Mouse (Mus musculus): ENCODE results near the gene Catsper4. TPM values are rescaled to one million over a fixed set of nuclear protein-coding genes. Genes with fewer than 3 reads are reported as not detected.

Catsper4 gene
- polyA plus RNA-seq, 1 experiment from 2014 or later = 0.30 TPM

DNA sequence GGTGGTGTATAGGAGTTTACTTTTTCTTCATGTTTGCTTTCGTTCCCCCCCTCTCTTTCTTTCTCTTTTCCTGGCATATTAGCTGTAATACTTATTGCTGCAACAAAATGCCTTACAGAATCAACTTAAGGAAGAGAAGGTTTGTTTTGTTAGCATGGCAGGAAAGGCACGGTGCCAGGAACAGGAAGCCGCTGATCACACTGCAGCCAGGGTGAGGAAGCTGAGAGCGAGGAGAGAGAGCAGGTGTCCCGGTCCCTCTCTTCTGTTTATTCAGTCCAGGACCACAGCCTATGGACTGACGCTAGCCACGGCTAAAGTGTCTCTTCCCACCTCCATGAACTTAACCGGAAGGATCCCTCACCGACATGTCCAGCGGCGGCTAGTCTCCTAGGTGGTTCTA lies 31.2 kb upstream of the Catsper4 start:
- Histone ChIP-seq H3K4me1 (ENCODE audit: control insufficient read depth, insufficient read depth, low read length) (peaks cover 11% of the 10 kb centered on the region), H3K4me2 (ENCODE audit: low read depth, low read length) (no peak overlapping the region), H3K9ac (ENCODE audit: low read length) (no peak overlapping the region), H3K9me3 (replicated peaks; ENCODE audit: control insufficient read depth, low read length) (no peaks in the 10 kb centered on the region), H3K4me3 (replicated peaks; ENCODE audit: low read length) (no peak overlapping the region), H3K27ac (ENCODE audit: low read length) (no peak overlapping the region), H3K27me3 (ENCODE audit: control insufficient read depth, insufficient read depth, low read length) (0 out of 2 replicates have a peak, but pooled peaks cover under 1% of the 10 kb centered on the region), H3K36me3 (ENCODE audit: control insufficient read depth, insufficient read depth, low read length) (no peaks in the 10 kb centered on the region)
- ATAC-seq (ENCODE audit: insufficient read depth, low FRiP score) = no peak
- 45% methylated on average over 11 of the region's 11 CpGs for WGBS

GRCm38 (mm10) chr4:134257198-134258009 lies 30.2 kb upstream of the Catsper4 start:
- Histone ChIP-seq H3K4me3 (replicated peaks; ENCODE audit: low read length) (no peak overlapping the region), H3K9me3 (replicated peaks; ENCODE audit: control insufficient read depth, low read length) (no peaks in the 10 kb centered on the region), H3K9ac (ENCODE audit: low read length) (no peak overlapping the region), H3K4me2 (ENCODE audit: low read depth, low read length) (no peak overlapping the region), H3K27me3 (ENCODE audit: control insufficient read depth, insufficient read depth, low read length) (peaks cover 10% of the 10 kb centered on the region), H3K36me3 (ENCODE audit: control insufficient read depth, insufficient read depth, low read length) (no peaks in the 10 kb centered on the region), H3K4me1 (ENCODE audit: control insufficient read depth, insufficient read depth, low read length) (peaks cover 11% of the 10 kb centered on the region), H3K27ac (ENCODE audit: low read length) (no peak overlapping the region)
- ATAC-seq (ENCODE audit: insufficient read depth, low FRiP score) = no peak
- WGBS = 32% methylated on average over 11 of the region's 11 CpGs

DNA sequence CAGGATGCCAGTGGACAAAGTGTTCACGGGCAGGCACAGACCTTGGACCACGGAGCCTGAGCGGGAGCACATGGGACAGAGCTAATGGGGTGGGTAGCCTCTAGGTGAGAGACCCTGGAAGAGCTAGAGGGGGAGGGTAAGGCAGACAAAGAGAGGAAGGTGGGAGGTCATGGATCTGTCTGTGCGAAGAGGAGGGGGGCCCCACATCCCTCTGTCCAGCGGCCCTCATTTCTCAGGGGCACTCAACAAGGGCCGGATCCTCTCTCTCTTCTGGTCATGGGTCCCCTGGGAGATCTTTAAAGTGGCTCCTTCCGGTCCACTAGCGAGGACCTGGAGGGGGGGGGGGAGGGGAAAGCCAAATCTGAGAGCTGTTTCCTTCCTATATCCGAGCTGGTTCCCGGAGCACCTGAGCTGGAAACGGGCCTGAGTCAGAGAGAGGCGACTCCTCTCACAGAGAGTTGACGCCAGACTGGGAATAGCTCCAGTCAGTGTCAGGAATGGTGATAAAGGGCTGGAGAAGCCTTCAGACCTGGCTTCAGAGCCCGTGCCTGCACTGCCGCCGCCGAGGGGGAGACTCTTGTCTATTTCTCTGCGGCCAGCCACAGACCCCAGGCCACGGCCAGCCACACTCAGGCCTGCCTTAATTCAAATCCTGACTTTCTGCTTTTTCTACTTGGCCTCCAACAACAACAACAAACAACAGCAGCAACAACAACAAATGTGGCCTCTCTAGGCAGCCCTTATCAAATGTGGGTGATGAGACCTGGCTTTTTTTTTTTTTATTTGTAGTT lies 29.4 kb upstream of the Catsper4 start:
- Histone ChIP-seq H3K4me2 (ENCODE audit: low read depth, low read length) (no peak overlapping the region), H3K9ac (ENCODE audit: low read length) (peak overlapping the region; percentile 2; the same call in 1 of the 2 replicates)
- peak; percentile 39 for ATAC-seq (ENCODE audit: insufficient read depth, low FRiP score)

GRCm38 (mm10) chr4:134255854-134256253 lies 28.7 kb upstream of the Catsper4 start:
- 43% methylated on average over 4 of the region's 4 CpGs for WGBS
- Histone ChIP-seq H3K27ac (ENCODE audit: low read length) (no peak overlapping the region; the same call in 1 of the 2 replicates), H3K9me3 (replicated peaks; ENCODE audit: control insufficient read depth, low read length) (no peaks in the 10 kb centered on the region), H3K27me3 (ENCODE audit: control insufficient read depth, insufficient read depth, low read length) (peaks cover 26% of the 10 kb centered on the region), H3K4me2 (ENCODE audit: low read depth, low read length) (no peak overlapping the region), H3K36me3 (ENCODE audit: control insufficient read depth, insufficient read depth, low read length) (no peaks in the 10 kb centered on the region), H3K4me3 (replicated peaks; ENCODE audit: low read length) (no peak overlapping the region), H3K9ac (ENCODE audit: low read length) (no peak overlapping the region), H3K4me1 (ENCODE audit: control insufficient read depth, insufficient read depth, low read length) (peaks cover 26% of the 10 kb centered on the region)
- ATAC-seq (ENCODE audit: insufficient read depth, low FRiP score) = no peak

More for the DNA sequence above, 29.4 kb upstream of the Catsper4 start:
- H3K27ac ChIP-seq (ENCODE audit: low read length) = peak overlapping the region; percentile 4; the same call in 1 of the 2 replicates
- peaks cover 19% of the 10 kb centered on the region for H3K4me1 ChIP-seq (ENCODE audit: control insufficient read depth, insufficient read depth, low read length)
- no peak overlapping the region for H3K4me3 ChIP-seq (replicated peaks; ENCODE audit: low read length)
- WGBS = 28% methylated on average over 18 of the region's 19 CpGs
- no peaks in the 10 kb centered on the region for H3K9me3 ChIP-seq (replicated peaks; ENCODE audit: control insufficient read depth, low read length)
- H3K27me3 ChIP-seq (ENCODE audit: control insufficient read depth, insufficient read depth, low read length) = peaks cover 18% of the 10 kb centered on the region
- H3K36me3 ChIP-seq (ENCODE audit: control insufficient read depth, insufficient read depth, low read length) = no peaks in the 10 kb centered on the region

- H3K4me2 ChIP-seq (ENCODE audit: low read depth, low read length) = no peak overlapping the region
- no peak overlapping the region for H3K27ac ChIP-seq (ENCODE audit: low read length)
- no peaks in the 10 kb centered on the region for H3K9me3 ChIP-seq (replicated peaks; ENCODE audit: control insufficient read depth, low read length)
- no peak for ATAC-seq (ENCODE audit: insufficient read depth, low FRiP score)
- no peak overlapping the region for H3K4me3 ChIP-seq (replicated peaks; ENCODE audit: low read length)
- H3K9ac ChIP-seq (ENCODE audit: low read length) = no peak overlapping the region
- H3K36me3 ChIP-seq (ENCODE audit: control insufficient read depth, insufficient read depth, low read length) = no peaks in the 10 kb centered on the region
- 45% methylated on average over 3 of the region's 3 CpGs for WGBS
- peaks cover 29% of the 10 kb centered on the region for H3K4me1 ChIP-seq (ENCODE audit: control insufficient read depth, insufficient read depth, low read length)
- peaks cover 36% of the 10 kb centered on the region for H3K27me3 ChIP-seq (ENCODE audit: control insufficient read depth, insufficient read depth, low read length)
Observed at GRCm38 (mm10) chr4:134254835-134255234, 27.7 kb upstream of the Catsper4 start.

- Histone ChIP-seq H3K27me3 (ENCODE audit: control insufficient read depth, insufficient read depth, low read length) (peaks cover 44% of the 10 kb centered on the region), H3K4me3 (replicated peaks; ENCODE audit: low read length) (peak within 1 kb of the TSS; percentile 55), H3K9ac (ENCODE audit: low read length) (peak within 1 kb of the TSS; percentile 55), H3K9me3 (replicated peaks; ENCODE audit: control insufficient read depth, low read length) (no peaks in the 10 kb centered on the region), H3K4me2 (ENCODE audit: low read depth, low read length) (peak within 1 kb of the TSS; percentile 99), H3K36me3 (ENCODE audit: control insufficient read depth, insufficient read depth, low read length) (no peaks in the 10 kb centered on the region), H3K27ac (ENCODE audit: low read length) (no peak within 1 kb of the TSS), H3K4me1 (ENCODE audit: control insufficient read depth, insufficient read depth, low read length) (peaks cover 30% of the 10 kb centered on the region)
- ATAC-seq (ENCODE audit: insufficient read depth, low FRiP score) = no peak
- WGBS = 2% methylated on average over 13 of the region's 13 CpGs
Observed at GRCm38 (mm10) chr4:134253722-134254324, 26.6 kb upstream of the Catsper4 start, which contains the start of gene Grrp1. TSS of gene Grrp1 (minus strand) at chr4:134254106.

DNA sequence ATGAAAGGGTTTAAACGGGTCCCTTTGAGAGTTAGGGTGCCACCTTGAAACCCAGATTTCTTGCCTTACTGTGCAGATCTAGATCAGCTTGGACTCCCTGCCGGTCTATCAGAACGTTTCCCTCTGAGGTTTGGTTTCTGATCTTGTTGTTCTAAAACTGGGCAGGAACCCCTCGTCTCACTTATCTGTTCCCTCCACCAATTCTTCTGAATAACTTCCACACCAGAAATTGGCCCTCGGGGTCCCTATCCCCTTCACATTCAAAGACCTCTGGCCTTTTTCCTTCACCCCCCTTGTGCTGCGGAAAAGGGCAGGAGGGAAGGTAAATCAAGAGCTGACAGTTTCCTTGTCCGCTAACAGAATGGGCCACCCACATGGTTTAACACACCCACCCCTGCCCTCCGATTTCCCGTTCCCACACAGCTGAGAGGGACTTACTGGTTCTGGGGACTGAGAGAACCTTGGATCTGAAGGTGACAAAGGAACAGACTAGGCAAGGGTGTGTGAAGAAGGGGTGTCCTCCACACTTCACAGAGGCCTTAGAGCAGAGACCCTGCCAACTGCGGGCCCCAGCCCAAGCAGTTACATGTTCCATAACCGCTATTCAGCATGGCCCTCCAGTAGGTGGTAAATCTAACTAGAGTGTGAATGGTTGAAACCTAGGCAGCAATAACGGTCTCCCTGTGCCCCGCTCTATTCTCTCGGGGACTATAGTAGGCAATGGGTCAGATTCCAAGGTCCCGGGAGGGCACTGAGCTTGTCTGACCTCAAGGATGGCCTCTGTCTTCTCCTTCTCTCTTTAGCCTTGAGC lies 25.9 kb upstream of the Catsper4 start:
- Histone ChIP-seq H3K36me3 (ENCODE audit: control insufficient read depth, insufficient read depth, low read length) (no peaks in the 10 kb centered on the region), H3K27me3 (ENCODE audit: control insufficient read depth, insufficient read depth, low read length) (peaks cover 51% of the 10 kb centered on the region), H3K4me1 (ENCODE audit: control insufficient read depth, insufficient read depth, low read length) (peaks cover 30% of the 10 kb centered on the region), H3K27ac (ENCODE audit: low read length) (no peak overlapping the region), H3K9me3 (replicated peaks; ENCODE audit: control insufficient read depth, low read length) (no peaks in the 10 kb centered on the region), H3K4me3 (replicated peaks; ENCODE audit: low read length) (peak overlapping the region; percentile 55), H3K4me2 (ENCODE audit: low read depth, low read length) (peak overlapping the region; percentile 99), H3K9ac (ENCODE audit: low read length) (peak overlapping the region; percentile 55)
- WGBS = 30% methylated on average over 15 of the region's 15 CpGs
- ATAC-seq (ENCODE audit: insufficient read depth, low FRiP score) = no peak

- Histone ChIP-seq H3K9me3 (replicated peaks; ENCODE audit: control insufficient read depth, low read length) (no peaks in the 10 kb centered on the region), H3K27ac (ENCODE audit: low read length) (no peak overlapping the region), H3K27me3 (ENCODE audit: control insufficient read depth, insufficient read depth, low read length) (peaks cover 54% of the 10 kb centered on the region), H3K4me1 (ENCODE audit: control insufficient read depth, insufficient read depth, low read length) (peaks cover 30% of the 10 kb centered on the region), H3K9ac (ENCODE audit: low read length) (peak overlapping the region; percentile 71), H3K4me3 (replicated peaks; ENCODE audit: low read length) (peak overlapping the region; percentile 55), H3K4me2 (ENCODE audit: low read depth, low read length) (peak overlapping the region; percentile 99), H3K36me3 (ENCODE audit: control insufficient read depth, insufficient read depth, low read length) (no peaks in the 10 kb centered on the region)
- ATAC-seq (ENCODE audit: insufficient read depth, low FRiP score) = no peak
- WGBS = 24% methylated on average over 22 of the region's 22 CpGs
Observed at GRCm38 (mm10) chr4:134252131-134252910, 25.1 kb upstream of the Catsper4 start.
